Mouse (Mus musculus) heart, embryonic 12.5 days (tissue): Measurements from ENCODE around the gene Gm340. TPM values are rescaled to one million over a fixed set of nuclear protein-coding genes. Genes with fewer than 3 reads are reported as not detected.

Experiments used
- ATAC-seq: fragments of 200-750 bp; cut with Nextera tagmentation; 2 replicates; pipeline ENCODE4 v1.8.0; 2017; ENCODE audit warnings: moderate TSS enrichment, moderate library complexity; ENCODE audit not compliant: insufficient number of reproducible peaks, low FRiP score
- H3K27ac ChIP-seq: fragments of 300-500 bp; sonication (generic); 2 replicates; pipeline ENCODE4 v1.5.1; 2016; ENCODE audit warnings: mild to moderate bottlenecking, moderate library complexity; ENCODE audit not compliant: poor library complexity, severe bottlenecking
- H3K27me3 ChIP-seq: fragments of 300-500 bp; sonication (generic); replicated peaks from 2 replicates; pipeline ENCODE4 v1.6.1; 2016; ENCODE audit warnings: mild to moderate bottlenecking, moderate library complexity
- H3K36me3 ChIP-seq: fragments of 300-500 bp; sonication (generic); 2 replicates; pipeline ENCODE4 v1.6.1; 2016; ENCODE audit warnings: mild to moderate bottlenecking, moderate library complexity
- H3K4me1 ChIP-seq: fragments of 300-500 bp; sonication (generic); replicated peaks from 2 replicates; pipeline ENCODE4 v1.6.1; 2016; ENCODE audit warnings: mild to moderate bottlenecking
- H3K4me2 ChIP-seq: fragments of 300-500 bp; sonication (generic); 2 replicates; pipeline ENCODE4 v1.6.1; 2016; ENCODE audit warnings: mild to moderate bottlenecking, moderate library complexity
- H3K4me3 ChIP-seq: fragments of 300-500 bp; sonication (generic); 2 replicates; pipeline ENCODE4 v1.5.1; 2016; ENCODE audit warnings: mild to moderate bottlenecking
- H3K9ac ChIP-seq: fragments of 300-500 bp; sonication (generic); 2 replicates; pipeline ENCODE4 v1.6.1; 2016; ENCODE audit warnings: mild to moderate bottlenecking, moderate library complexity
- H3K9me3 ChIP-seq: fragments of 300-500 bp; sonication (generic); replicated peaks from 2 replicates; pipeline ENCODE4 v1.6.1; 2016; ENCODE audit warnings: mild to moderate bottlenecking, moderate library complexity
- WGBS: fragments of 180-500 bp; shearing (Covaris S2); methylation state at CpG from one replicate; pipeline ENCODE4 v1.1.7; 2016; 5-methylcytosine and 5-hydroxymethylcytosine counted together
- polyA plus RNA-seq: library from polyadenylated mRNA; unstranded; fragments of >200 nt; fragmentation: Nextera tagmentation; extraction: Ambion mirVana; gene quantifications from 2 replicates; pipeline ENCODE4 v1.2.1, GENCODE M21; 2016

The Gm340 gene
- 2.8 and 2.9 TPM in 2 replicates for polyA plus RNA-seq

GRCm38 (mm10) chr19:41581706-41582420 lies at the start of gene Gm340:
Gene Gm340, plus strand, starts transcription at chr19:41582370.
- ATAC-seq: no peak
- H3K4me1 ChIP-seq: no peaks in the 10 kb centered on the region
- no peak within 1 kb of the TSS for H3K4me2 ChIP-seq
- H3K9me3 ChIP-seq: no peaks in the 10 kb centered on the region
- H3K27ac ChIP-seq: no peak within 1 kb of the TSS
- H3K4me3 ChIP-seq: no peak within 1 kb of the TSS
- 93% methylated on average over 23 of the region's 23 CpGs for WGBS
- H3K27me3 ChIP-seq: no peaks in the 10 kb centered on the region
- peaks cover 47% of the 10 kb centered on the region for H3K36me3 ChIP-seq
- H3K9ac ChIP-seq: no peak within 1 kb of the TSS

- no peaks in the 10 kb centered on the region for H3K4me1 ChIP-seq
- 85% methylated on average over 3 of the region's 3 CpGs for WGBS
- ATAC-seq: no peak
- H3K36me3 ChIP-seq: peaks cover 15% of the 10 kb centered on the region
- no peaks in the 10 kb centered on the region for H3K9me3 ChIP-seq
- no peak overlapping the region for H3K27ac ChIP-seq
- H3K4me3 ChIP-seq: no peak overlapping the region
- no peaks in the 10 kb centered on the region for H3K27me3 ChIP-seq
- H3K4me2 ChIP-seq: no peak overlapping the region
- no peak overlapping the region for H3K9ac ChIP-seq
Measured at GRCm38 (mm10) chr19:41534021-41534420, 48.1 kb upstream of the Gm340 start.

GRCm38 (mm10) chr19:41556981-41557380 lies 25.2 kb upstream of the Gm340 start:
- Histone ChIP-seq H3K9ac (no peak overlapping the region), H3K4me3 (no peak overlapping the region), H3K4me1 (no peaks in the 10 kb centered on the region), H3K36me3 (peaks cover 35% of the 10 kb centered on the region), H3K27ac (no peak overlapping the region), H3K4me2 (no peak overlapping the region), H3K27me3 (no peaks in the 10 kb centered on the region), H3K9me3 (no peaks in the 10 kb centered on the region)
- no peak for ATAC-seq
- WGBS: 82% methylated on average over 4 of the region's 4 CpGs

- no peak overlapping the region for H3K9ac ChIP-seq
- no peaks in the 10 kb centered on the region for H3K9me3 ChIP-seq
- no peak overlapping the region for H3K4me2 ChIP-seq
- ATAC-seq: no peak
- no peak overlapping the region for H3K27ac ChIP-seq
- no peaks in the 10 kb centered on the region for H3K27me3 ChIP-seq
- WGBS: 89% methylated on average over 4 of the region's 4 CpGs
- peaks cover 33% of the 10 kb centered on the region for H3K36me3 ChIP-seq
- H3K4me3 ChIP-seq: no peak overlapping the region
- no peaks in the 10 kb centered on the region for H3K4me1 ChIP-seq
Measured at GRCm38 (mm10) chr19:41557491-41557890, 24.7 kb upstream of the Gm340 start.

GRCm38 (mm10) chr19:41558891-41559486 lies 23.2 kb upstream of the Gm340 start:
- no peak overlapping the region for H3K27ac ChIP-seq
- ATAC-seq: no peak
- H3K4me2 ChIP-seq: no peak overlapping the region
- H3K36me3 ChIP-seq: peaks cover 29% of the 10 kb centered on the region
- H3K9me3 ChIP-seq: no peaks in the 10 kb centered on the region
- H3K4me1 ChIP-seq: 0 out of 2 replicates have a peak, but pooled peaks cover 4% of the 10 kb centered on the region
- no peak overlapping the region for H3K9ac ChIP-seq
- H3K27me3 ChIP-seq: no peaks in the 10 kb centered on the region
- H3K4me3 ChIP-seq: no peak overlapping the region
- WGBS: 91% methylated on average over 9 of the region's 9 CpGs

GRCm38 (mm10) chr19:41560856-41561255 lies 21.3 kb upstream of the Gm340 start:
- 92% methylated on average over 3 of the region's 3 CpGs for WGBS
- no peaks in the 10 kb centered on the region for H3K27me3 ChIP-seq
- H3K27ac ChIP-seq: no peak overlapping the region
- 0 out of 2 replicates have a peak, but pooled peaks cover 4% of the 10 kb centered on the region for H3K4me1 ChIP-seq
- H3K36me3 ChIP-seq: peaks cover 25% of the 10 kb centered on the region
- no peak overlapping the region for H3K4me2 ChIP-seq
- no peak overlapping the region for H3K9ac ChIP-seq
- H3K9me3 ChIP-seq: no peaks in the 10 kb centered on the region
- no peak for ATAC-seq
- no peak overlapping the region for H3K4me3 ChIP-seq

- 72% methylated on average over 2 of the region's 2 CpGs for WGBS
- H3K27me3 ChIP-seq: no peaks in the 10 kb centered on the region
- no peak for ATAC-seq
Measured at GRCm38 (mm10) chr19:41568791-41569190, 13.4 kb upstream of the Gm340 start.

GRCm38 (mm10) chr19:41573700-41574099 lies 8.5 kb upstream of the Gm340 start:
- no peak overlapping the region for H3K4me3 ChIP-seq
- 0 out of 2 replicates have a peak, but pooled peaks cover 3% of the 10 kb centered on the region for H3K4me1 ChIP-seq
- no peak overlapping the region for H3K4me2 ChIP-seq
- WGBS: 91% methylated on average over 2 of the region's 2 CpGs
- H3K27ac ChIP-seq: no peak overlapping the region
- H3K9ac ChIP-seq: no peak overlapping the region
- H3K9me3 ChIP-seq: no peaks in the 10 kb centered on the region
- no peaks in the 10 kb centered on the region for H3K27me3 ChIP-seq
- ATAC-seq: no peak
- H3K36me3 ChIP-seq: no peaks in the 10 kb centered on the region

More at GRCm38 (mm10) chr19:41568791-41569190, 13.4 kb upstream of the Gm340 start:
- no peaks in the 10 kb centered on the region for H3K36me3 ChIP-seq
- H3K9me3 ChIP-seq: no peaks in the 10 kb centered on the region
- no peak overlapping the region for H3K27ac ChIP-seq
- 0 out of 2 replicates have a peak, but pooled peaks cover 3% of the 10 kb centered on the region for H3K4me1 ChIP-seq
- no peak overlapping the region for H3K9ac ChIP-seq
- H3K4me2 ChIP-seq: no peak overlapping the region
- no peak overlapping the region for H3K4me3 ChIP-seq

- no peaks in the 10 kb centered on the region for H3K4me1 ChIP-seq
- ATAC-seq: no peak
- no peaks in the 10 kb centered on the region for H3K9me3 ChIP-seq
- peaks cover 13% of the 10 kb centered on the region for H3K36me3 ChIP-seq
- H3K9ac ChIP-seq: no peak overlapping the region
- no peaks in the 10 kb centered on the region for H3K27me3 ChIP-seq
- H3K4me3 ChIP-seq: no peak overlapping the region
- H3K4me2 ChIP-seq: no peak overlapping the region
- H3K27ac ChIP-seq: no peak overlapping the region
Measured at GRCm38 (mm10) chr19:41577576-41577975, 4.6 kb upstream of the Gm340 start.

- Histone ChIP-seq H3K4me3 (no peak overlapping the region), H3K4me1 (no peaks in the 10 kb centered on the region), H3K4me2 (no peak overlapping the region), H3K36me3 (peaks cover 32% of the 10 kb centered on the region), H3K9ac (no peak overlapping the region), H3K27me3 (no peaks in the 10 kb centered on the region), H3K9me3 (no peaks in the 10 kb centered on the region), H3K27ac (no peak overlapping the region)
- 85% methylated on average over 4 of the region's 4 CpGs for WGBS
- ATAC-seq: no peak
Measured at GRCm38 (mm10) chr19:41579311-41579920, 2.8 kb upstream of the Gm340 start.

- no peaks in the 10 kb centered on the region for H3K27me3 ChIP-seq
Measured at GRCm38 (mm10) chr19:41582918-41583514, 846 bp downstream of the Gm340 start.

More at GRCm38 (mm10) chr19:41582918-41583514, 846 bp downstream of the Gm340 start:
- Histone ChIP-seq H3K4me3 (no peak overlapping the region), H3K27ac (no peak overlapping the region), H3K36me3 (peaks cover 47% of the 10 kb centered on the region), H3K4me1 (no peaks in the 10 kb centered on the region), H3K9ac (no peak overlapping the region), H3K4me2 (no peak overlapping the region), H3K9me3 (no peaks in the 10 kb centered on the region)
- ATAC-seq: no peak
- WGBS: 96% methylated on average over 5 of the region's 5 CpGs
